ENCODE assay signal across 30 mouse cellular contexts in the genomic region with DNA sequence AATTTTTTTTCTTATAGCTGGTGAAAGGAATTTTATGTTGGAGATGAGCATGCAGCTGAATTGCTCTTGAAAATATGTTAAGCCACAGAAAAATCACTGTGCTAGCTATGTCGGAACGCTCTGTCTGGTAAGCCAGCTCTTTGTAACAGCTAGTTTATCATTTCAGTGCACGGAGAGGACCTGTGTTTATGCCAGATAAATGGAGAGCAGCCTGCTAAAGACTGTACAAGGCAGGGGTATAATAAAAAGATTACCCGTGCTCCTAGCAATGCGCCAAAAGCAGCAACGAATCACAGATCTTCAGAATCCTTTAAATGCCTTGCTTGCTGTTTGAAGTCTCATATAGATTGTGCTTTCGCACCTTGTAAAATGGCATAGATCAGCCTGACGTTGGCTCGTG.
DNase-seq lines count a peak whose midpoint lies in the region; ATAC-seq and TF ChIP-seq lines count a peak whose summit lies in the region.
"Had no signal": no experiment of that assay in that cellular context is flagged by ENCODE, and none has a peak within 500 bp of the region (broad histone marks: within the 10 kb centered on the region; RNA-seq: fewer than 3 reads in every experiment).

No protein-coding gene starts in this region.

- no peaks in the 10 kb centered on the region for H3K4me1 ChIP-seq in heart, embryonic 10.5 days
- H3K4me1 ChIP-seq in lung, embryonic 14.5 days (ENCODE audit: insufficient read depth), result no peaks in the 10 kb centered on the region
- peaks cover 6% of the 10 kb centered on the region; the same call in 1 of the 2 replicates for H3K4me1 ChIP-seq in midbrain, embryonic 14.5 days (ENCODE audit: control insufficient read depth, insufficient read depth, low read length)
- peaks cover 19% of the 10 kb centered on the region for H3K4me1 ChIP-seq in neural tube, embryonic 13.5 days (replicated peaks)
- H3K4me1 ChIP-seq: embryonic facial prominence, embryonic 12.5 days; heart, embryonic 15.5 days; intestine, embryonic 15.5 days; stomach, embryonic 15.5 days had no signal

- no peaks in the 10 kb centered on the region for H3K36me3 ChIP-seq in heart, embryonic 10.5 days
- H3K36me3 ChIP-seq in lung, embryonic 14.5 days (ENCODE audit: insufficient read depth), result no peaks in the 10 kb centered on the region
- H3K36me3 ChIP-seq in midbrain, embryonic 14.5 days (ENCODE audit: control insufficient read depth, insufficient read depth, low read length), result no peaks in the 10 kb centered on the region
- H3K36me3 ChIP-seq in neural tube, embryonic 13.5 days, result no peaks in the 10 kb centered on the region
- H3K36me3 ChIP-seq: embryonic facial prominence, embryonic 12.5 days; heart, embryonic 15.5 days; hindbrain, embryonic 15.5 days; intestine, embryonic 15.5 days; stomach, embryonic 15.5 days had no signal

- H3K9ac ChIP-seq in lung, embryonic 14.5 days, result no peak overlapping the region
- H3K9ac ChIP-seq in midbrain, embryonic 14.5 days (replicated peaks; ENCODE audit: low read length), result no peak overlapping the region
- 0 out of 2 replicates have a peak overlapping the region, but pooled peaks have one; percentile 31 for H3K9ac ChIP-seq in neural tube, embryonic 13.5 days
- H3K9ac ChIP-seq: embryonic facial prominence, embryonic 12.5 days; heart, embryonic 15.5 days; hindbrain, embryonic 15.5 days; intestine, embryonic 15.5 days; liver, embryonic 14.5 days; stomach, embryonic 15.5 days had no signal

- H3K27me3 ChIP-seq in heart, embryonic 10.5 days (ENCODE audit: insufficient read depth, poor library complexity, severe bottlenecking), result no peaks in the 10 kb centered on the region
- no peaks in the 10 kb centered on the region for H3K27me3 ChIP-seq in lung, embryonic 14.5 days (ENCODE audit: insufficient read depth, low read length)
- no peaks in the 10 kb centered on the region for H3K27me3 ChIP-seq in midbrain, embryonic 14.5 days (ENCODE audit: control insufficient read depth, insufficient read depth, low read length)
- no peaks in the 10 kb centered on the region for H3K27me3 ChIP-seq in neural tube, embryonic 13.5 days
- H3K27me3 ChIP-seq: embryonic facial prominence, embryonic 12.5 days; heart, embryonic 15.5 days; hindbrain, embryonic 15.5 days; intestine, embryonic 15.5 days; Patski; stomach, embryonic 15.5 days had no signal

- H3K4me2 ChIP-seq in lung, embryonic 14.5 days, result no peak overlapping the region
- no peak overlapping the region for H3K4me2 ChIP-seq in midbrain, embryonic 14.5 days (ENCODE audit: low read length)
- H3K4me2 ChIP-seq in neural tube, embryonic 13.5 days, result no peak overlapping the region
- H3K4me2 ChIP-seq: embryonic facial prominence, embryonic 12.5 days; heart, embryonic 15.5 days; hindbrain, embryonic 15.5 days; intestine, embryonic 15.5 days; stomach, embryonic 15.5 days had no signal

- peak; percentile 76 for DNase-seq in heart, adult 11 months
- no peak for DNase-seq in heart, embryonic 10.5 days (ENCODE audit: low spot score)
- DNase-seq in lung, embryonic 14.5 days, result peak; percentile 67
- DNase-seq in lung, postnatal 25 days (ENCODE audit: low spot score), result no peak
- no peak for DNase-seq in midbrain, embryonic 14.5 days
- DNase-seq in yolk sac, embryonic 10.5 days (ENCODE audit: low spot score), result no peak
- no peak for DNase-seq in kidney, postnatal 36 days
- DNase-seq: adrenal gland, postnatal 10 days; cerebellum, adult 11 months; cerebellum, adult 9-10 months; embryo, embryonic 11 days; gastrocnemius, postnatal 10 days; kidney, adult 2 months; kidney, postnatal 4 days; layer of hippocampus, postnatal 36 days; left cerebral cortex, postnatal 4 days; liver; lung, adult 2 months; lung, postnatal 14 days; retina, postnatal 1 day; right cerebral cortex, postnatal 14 days; thymus, postnatal 14 days had no signal

- WGBS in heart, embryonic 10.5 days, result 79% methylated on average over 9 of the region's 9 CpGs
- 36% methylated on average over 9 of the region's 9 CpGs for WGBS in lung, embryonic 14.5 days
- 74% methylated on average over 9 of the region's 9 CpGs for WGBS in midbrain, embryonic 14.5 days
- WGBS in neural tube, embryonic 13.5 days, result 66% methylated on average over 9 of the region's 9 CpGs

- no peak overlapping the region for H3K4me3 ChIP-seq in heart, embryonic 10.5 days
- H3K4me3 ChIP-seq in lung, embryonic 14.5 days (ENCODE audit: low read depth, low read length), result no peak overlapping the region
- no peak overlapping the region for H3K4me3 ChIP-seq in midbrain, embryonic 14.5 days (replicated peaks; ENCODE audit: low read depth, low read length)
- H3K4me3 ChIP-seq in neural tube, embryonic 13.5 days, result no peak overlapping the region
- H3K4me3 ChIP-seq: embryonic facial prominence, embryonic 12.5 days; heart, embryonic 15.5 days; hindbrain, embryonic 15.5 days; intestine, embryonic 15.5 days; stomach, embryonic 15.5 days had no signal

- H3K9me3 ChIP-seq in heart, embryonic 10.5 days, result no peaks in the 10 kb centered on the region
- H3K9me3 ChIP-seq in lung, embryonic 14.5 days (ENCODE audit: low read depth, low read length), result no peaks in the 10 kb centered on the region
- no peaks in the 10 kb centered on the region for H3K9me3 ChIP-seq in midbrain, embryonic 14.5 days (ENCODE audit: control insufficient read depth, low read length)
- no peaks in the 10 kb centered on the region for H3K9me3 ChIP-seq in neural tube, embryonic 13.5 days
- H3K9me3 ChIP-seq: embryonic facial prominence, embryonic 12.5 days; heart, embryonic 15.5 days; hindbrain, embryonic 15.5 days; intestine, embryonic 15.5 days; stomach, embryonic 15.5 days had no signal

- TF ChIP-seq CTCF in lung, embryonic 14.5 days (IDR thresholded peaks at IDR 0.05; ENCODE audit: low read depth), result no peak

- peak; percentile 60; the same call in 1 of the 2 replicates for ATAC-seq in lung, embryonic 14.5 days (ENCODE audit: insufficient read depth)
- no peak for ATAC-seq in midbrain, embryonic 14.5 days (ENCODE audit: low FRiP score, low TSS enrichment)
- ATAC-seq in neural tube, embryonic 13.5 days (ENCODE audit: low read depth), result no peak
- ATAC-seq: intestine, embryonic 15.5 days; Patski had no signal

- H3K27ac ChIP-seq in heart, embryonic 10.5 days, result no peak overlapping the region
- H3K27ac ChIP-seq in lung, embryonic 14.5 days (ENCODE audit: low read depth), result no peak overlapping the region
- H3K27ac ChIP-seq in midbrain, embryonic 14.5 days (replicated peaks; ENCODE audit: low read depth, low read length), result peak overlapping the region; percentile 50; the same call in 1 of the 2 replicates
- peak overlapping the region; percentile 74 for H3K27ac ChIP-seq in neural tube, embryonic 13.5 days (replicated peaks)
- H3K27ac ChIP-seq: embryonic facial prominence, embryonic 12.5 days; heart, embryonic 15.5 days; hindbrain, embryonic 15.5 days; intestine, embryonic 15.5 days; liver, embryonic 14.5 days; stomach, embryonic 15.5 days had no signal

Comparison
In these comparisons a context has a peak if more than half of its experiments do, and no peak if none do; other contexts are left out.
1. DNase-seq: peak in heart, adult 11 months (single experiment) and lung, embryonic 14.5 days (single experiment); none in heart, embryonic 10.5 days (single experiment), lung, postnatal 25 days (single experiment), midbrain, embryonic 14.5 days (single experiment), yolk sac, embryonic 10.5 days (single experiment) and kidney, postnatal 36 days (0 of 2).
2. H3K27ac ChIP-seq: peak in midbrain, embryonic 14.5 days (single experiment) and neural tube, embryonic 13.5 days (single experiment); none in heart, embryonic 10.5 days (single experiment) and lung, embryonic 14.5 days (single experiment).